Mouse (Mus musculus) right cerebral cortex, postnatal 36 days (tissue): ENCODE data around the gene Armc12.

Experiments
- DNase-seq, 2 experiments: peaks; one replicate each; pipeline ENCODE4 v3.0.0; 2022; ENCODE audit warnings: low spot score in 2 of 2, mixed read lengths in 1 of 2

The Armc12 gene

DNA sequence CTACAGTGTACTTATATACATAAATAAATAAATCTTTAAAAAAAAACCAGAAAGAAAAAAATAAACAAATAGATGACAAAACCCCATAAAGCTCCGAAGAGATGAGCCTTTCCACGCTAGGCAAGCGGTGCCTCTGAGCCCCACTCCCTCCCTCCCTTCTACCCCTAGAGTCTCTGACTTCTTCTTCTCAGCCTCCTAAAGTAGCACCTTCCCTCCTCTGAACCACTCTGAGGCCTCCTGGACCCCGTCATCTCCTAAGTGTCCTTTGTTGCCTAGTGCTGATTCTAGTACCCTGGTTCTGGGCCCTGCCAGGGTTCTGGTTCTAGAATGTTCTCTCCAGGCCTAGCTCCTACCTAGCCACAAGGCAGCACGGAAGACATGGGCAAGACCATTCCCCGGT, at the start of gene Armc12:
Gene Armc12, plus strand, starts transcription at position 301 of the 400 bp plus-strand sequence.
- DNase-seq = no peak

- no peak for DNase-seq
These were observed 45.7 kb upstream of the Armc12 start for GRCm38 (mm10) chr17:28484704-28485445.

DNA sequence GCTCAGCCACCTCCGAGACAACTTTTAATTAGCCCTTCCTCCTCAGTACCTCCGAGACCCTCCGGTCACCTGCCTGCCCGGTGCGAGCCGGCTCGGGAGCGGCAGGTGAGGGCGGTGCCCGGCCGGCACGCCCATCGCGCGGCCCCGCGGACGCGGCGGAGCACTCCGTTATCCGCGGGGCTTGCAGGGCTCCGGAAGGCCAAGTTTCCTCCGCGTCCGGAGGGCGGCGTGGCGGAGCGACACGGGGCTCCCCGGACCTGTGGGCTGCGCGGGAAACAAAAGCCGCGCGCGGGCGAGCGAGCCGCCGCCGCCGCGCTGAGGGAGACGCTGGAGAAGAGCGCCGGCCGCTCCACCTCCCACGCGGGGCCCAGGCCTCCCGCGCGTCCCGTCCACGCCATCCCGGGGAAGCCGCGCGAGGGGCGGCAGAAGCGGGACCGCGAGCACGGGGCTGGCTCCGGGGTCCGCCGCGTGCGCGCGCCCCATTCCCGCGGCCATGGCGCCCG, 45.1 kb upstream of the Armc12 start:
- DNase-seq = no peak

GRCm38 (mm10) chr17:28485977-28486400, 44.6 kb upstream of the Armc12 start:
- DNase-seq = peak; percentile 94 to 95

DNA sequence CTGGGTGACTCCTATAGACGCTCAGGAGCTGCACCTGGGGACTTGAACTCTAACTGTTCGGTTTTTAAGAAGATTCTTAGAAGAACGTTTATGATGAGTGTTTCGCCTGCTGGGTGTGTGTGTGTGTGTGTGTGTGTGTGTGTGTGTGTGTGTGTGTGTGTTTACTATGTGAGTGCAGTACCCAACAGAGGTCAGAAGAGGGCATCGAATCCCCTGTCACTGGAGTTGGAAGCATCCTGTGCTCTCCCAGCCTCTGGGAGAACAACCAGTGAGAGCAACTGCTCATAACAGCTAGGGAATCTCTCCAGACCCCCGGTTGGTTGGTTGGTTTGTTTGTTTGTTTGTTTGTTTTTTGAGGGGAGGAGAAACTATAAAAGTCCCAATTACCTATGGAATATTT, 43.9 kb upstream of the Armc12 start:
- no peak for DNase-seq

GRCm38 (mm10) chr17:28487584-28488257, 42.9 kb upstream of the Armc12 start:
- no peak for DNase-seq

DNA sequence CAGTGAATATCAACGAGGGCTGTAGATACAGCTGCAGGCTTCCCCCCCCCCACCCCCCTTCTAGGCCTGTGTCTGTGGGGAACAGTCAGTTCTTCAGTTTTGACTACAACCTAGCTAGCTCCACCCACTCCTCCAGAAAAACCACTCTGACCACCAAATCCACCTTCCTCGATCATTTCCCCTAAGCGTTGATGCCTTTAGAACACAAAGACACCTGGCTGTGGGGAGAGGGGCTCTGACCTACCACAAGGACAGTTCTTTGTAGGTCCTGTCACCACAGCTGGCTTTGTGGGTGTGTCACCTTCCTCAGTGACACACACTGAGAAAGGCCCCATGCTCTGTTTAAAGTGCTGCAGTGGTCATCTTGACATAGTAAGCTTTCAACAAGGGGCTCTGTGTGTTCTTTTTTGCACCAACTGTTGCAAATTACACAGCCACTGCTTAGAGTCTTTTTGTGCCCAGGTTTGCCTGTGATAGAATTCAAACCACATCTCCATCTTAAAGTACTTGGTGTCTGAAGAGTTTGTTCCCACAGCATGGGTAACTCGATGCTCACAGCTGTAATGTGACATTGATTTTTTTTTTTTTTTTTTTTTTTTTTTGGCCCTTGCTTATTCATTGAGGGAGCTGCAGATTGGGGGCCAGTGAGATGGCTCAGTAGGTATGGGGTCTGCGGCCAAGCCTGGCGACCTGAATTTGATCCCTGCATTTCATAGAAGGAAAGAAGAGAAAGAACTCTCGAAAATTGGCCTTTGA, 42.2 kb upstream of the Armc12 start:
- DNase-seq = no peak

DNA sequence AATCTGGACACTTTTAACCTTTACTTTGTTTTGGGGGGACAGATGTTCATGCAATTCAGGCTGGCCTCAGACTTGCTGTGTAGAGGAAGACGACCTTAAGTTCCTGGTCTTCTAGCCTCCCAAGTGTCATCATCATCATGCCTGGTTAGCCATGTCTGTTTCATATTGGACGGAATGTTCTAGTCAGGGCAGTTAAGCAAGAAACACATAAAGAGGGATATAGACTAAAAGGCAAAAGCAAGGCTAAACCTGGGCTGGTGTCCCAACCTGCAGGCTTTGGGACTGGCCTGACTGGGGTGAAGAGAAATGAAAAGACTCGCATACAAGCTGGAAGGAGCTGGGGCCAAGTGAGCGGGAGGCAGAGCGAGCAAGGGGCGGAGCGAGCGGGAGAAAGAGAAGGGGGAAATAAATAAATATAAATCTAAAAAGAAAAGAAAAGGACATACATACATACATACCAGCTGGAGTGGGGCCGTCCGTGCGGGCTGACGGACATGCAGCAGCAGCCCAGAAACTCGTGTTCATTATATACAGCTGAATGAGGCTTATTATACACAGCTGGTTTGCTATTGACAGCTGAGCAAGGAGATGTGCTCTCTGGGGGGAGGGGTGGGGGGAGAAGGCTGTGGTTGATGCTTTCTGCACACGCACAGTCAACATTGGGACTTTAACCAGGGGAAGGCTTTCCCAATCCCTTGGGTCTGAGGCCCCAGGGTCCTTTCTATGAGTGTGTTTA, 39.4 kb upstream of the Armc12 start:
- no peak for DNase-seq

DNA sequence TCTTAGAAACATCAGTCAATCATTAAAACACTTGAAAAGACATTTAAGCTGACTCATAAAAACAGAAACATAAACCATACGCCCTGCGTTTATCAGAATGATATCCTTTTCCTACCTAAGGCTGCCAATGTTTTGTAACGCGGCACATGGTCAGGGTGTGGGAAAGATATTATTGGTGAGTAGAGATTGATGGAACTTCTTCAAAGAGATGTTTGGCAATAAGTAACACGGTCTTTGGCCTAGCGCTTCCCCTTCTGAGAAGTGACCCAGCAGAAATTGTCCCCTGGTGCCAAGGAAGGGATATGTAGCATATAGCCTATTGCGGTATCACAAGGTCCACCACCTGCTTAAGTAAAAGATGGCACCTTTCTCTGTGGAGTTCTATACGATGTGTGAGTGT, 34.8 kb upstream of the Armc12 start:
- no peak for DNase-seq

- no peak for DNase-seq
These were observed 31.4 kb upstream of the Armc12 start for GRCm38 (mm10) chr17:28499190-28499589.

GRCm38 (mm10) chr17:28500465-28500864, 30.1 kb upstream of the Armc12 start:
- DNase-seq = no peak

GRCm38 (mm10) chr17:28502196-28502821, 28.3 kb upstream of the Armc12 start:
- DNase-seq = no peak

GRCm38 (mm10) chr17:28504182-28504581, 26.4 kb upstream of the Armc12 start:
- DNase-seq = no peak

GRCm38 (mm10) chr17:28505591-28505990, 25.0 kb upstream of the Armc12 start:
- no peak for DNase-seq

DNA sequence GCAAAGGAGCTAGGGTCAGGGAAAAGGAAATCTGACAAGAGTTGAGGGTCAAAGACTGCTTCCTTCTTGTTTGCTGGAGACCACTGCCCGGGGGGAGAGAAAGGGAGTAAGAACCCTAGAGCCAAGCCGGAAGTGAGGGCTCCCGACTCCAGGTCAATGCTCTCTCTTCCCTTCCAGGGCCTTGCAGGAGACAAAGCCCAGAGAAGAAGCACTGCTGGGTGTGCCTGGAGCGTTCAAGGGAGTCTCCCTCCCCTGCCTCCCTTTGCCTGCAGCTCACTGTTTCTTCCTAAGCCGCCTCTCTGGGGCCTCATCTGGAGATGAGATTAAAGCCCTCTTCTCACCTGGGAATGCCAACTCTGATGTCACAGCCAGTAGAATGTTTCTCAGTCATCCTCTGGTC, 23.7 kb upstream of the Armc12 start:
- no peak for DNase-seq

DNA sequence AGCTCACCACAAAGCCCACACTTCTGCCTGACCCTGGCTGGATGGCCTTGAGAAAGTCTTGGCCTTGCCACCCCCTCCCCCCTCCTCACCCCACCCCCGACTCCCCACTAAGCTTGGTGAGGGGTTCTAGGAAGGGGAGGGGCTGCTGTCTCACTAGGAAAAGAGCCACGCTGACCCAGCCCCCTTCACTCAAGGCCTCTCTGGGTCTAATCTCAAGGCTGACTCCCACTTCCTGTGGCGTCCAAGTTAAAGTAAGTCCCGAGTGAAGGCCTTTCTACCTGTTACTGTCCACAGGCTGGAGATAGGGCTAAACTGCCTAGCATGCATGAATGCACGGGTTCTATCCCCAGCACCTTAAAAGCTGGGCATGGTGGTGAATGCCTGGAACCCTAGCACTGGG, 23.1 kb upstream of the Armc12 start:
- DNase-seq = no peak

GRCm38 (mm10) chr17:28510445-28511342, 19.9 kb upstream of the Armc12 start:
- DNase-seq = no peak

DNA sequence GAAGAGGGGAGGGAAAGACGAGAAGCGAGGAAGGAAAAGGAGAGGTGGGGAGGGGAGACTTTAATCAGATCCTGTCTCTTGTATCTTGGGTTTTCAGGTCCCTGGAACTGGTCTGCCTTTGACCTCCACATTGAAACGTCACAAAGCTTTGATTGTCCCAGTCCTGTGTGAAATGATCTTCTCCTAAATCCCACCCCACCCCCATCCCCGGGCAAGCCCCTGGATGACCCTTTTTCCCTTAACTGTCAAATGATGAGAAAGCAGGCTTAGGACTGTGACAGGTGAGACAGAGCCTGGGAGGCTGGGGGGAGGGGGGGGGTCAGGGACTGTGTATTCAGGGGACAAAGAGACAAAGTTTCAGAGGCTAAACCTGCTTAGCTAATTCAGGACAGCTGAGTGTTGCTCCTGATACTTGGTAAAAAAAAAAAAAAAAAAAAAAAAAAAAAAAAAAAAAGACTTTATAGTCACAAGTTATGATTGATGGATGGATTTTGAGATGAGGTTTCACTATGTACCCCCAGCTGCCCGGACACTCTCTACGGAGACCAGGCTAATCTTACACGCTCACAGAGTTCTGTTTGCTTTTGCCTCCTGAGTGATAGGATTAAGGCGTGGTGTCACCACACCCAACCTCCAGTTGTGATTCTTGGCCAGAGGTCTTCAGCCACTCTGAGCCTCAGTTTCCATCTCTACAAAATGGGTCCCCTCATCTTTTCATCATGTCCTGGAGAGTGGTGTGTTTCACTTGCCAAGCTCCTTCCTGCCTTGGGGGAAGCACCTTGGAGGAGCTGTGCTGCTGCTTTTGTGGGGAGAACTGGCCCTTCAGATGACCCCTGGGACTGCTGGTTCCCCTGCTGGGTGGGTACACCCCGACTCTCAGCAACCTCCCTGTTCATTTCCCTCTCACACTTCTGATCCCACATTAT, 18.7 kb upstream of the Armc12 start:
- DNase-seq = no peak

DNA sequence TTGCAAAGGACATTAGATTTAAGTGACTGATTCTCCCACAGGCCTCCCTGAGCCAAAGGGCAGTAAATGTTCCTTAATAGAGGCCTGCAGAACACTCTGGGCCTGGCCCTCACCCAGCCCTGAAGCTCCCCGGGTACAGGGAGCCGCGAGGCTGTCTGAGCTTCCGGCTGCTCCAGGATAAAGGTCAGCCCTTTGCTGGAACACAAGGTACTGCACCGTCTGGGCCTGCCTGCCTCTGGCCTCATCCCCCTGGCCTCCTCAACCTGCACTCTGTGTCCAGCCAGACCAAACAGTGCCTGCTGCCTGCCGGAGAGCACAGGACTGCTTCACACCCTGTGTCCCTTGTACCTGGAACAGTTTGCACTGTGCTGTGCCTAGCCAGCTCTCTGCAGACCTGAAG, 17.9 kb upstream of the Armc12 start:
- no peak for DNase-seq
